ENCODE assay signal across 30 mouse cellular contexts in the genomic region with DNA sequence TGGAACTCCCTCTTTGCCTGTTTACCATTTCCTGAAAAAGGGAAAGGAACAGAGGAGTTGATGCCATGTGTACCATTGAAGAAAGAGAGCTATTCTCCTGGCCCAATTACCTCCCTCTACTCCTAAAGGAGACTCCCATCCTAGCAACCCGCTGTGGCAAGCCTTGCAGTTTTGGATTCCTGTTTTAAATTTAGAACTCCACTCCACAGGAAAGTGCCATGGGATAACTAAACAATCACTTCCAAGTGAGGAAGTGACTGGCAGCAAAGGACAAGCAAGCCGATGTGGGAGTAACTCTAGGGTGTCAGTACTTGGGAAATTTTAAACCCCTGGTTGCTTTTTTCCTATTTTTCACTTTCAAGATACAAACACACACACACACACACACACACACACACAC. TPM values are rescaled to one million over a fixed set of nuclear protein-coding genes. Genes with fewer than 3 reads are reported as not detected.
DNase-seq lines count a peak whose midpoint lies in the region; ATAC-seq and TF ChIP-seq lines count a peak whose summit lies in the region.
"Had no signal": no experiment of that assay in that cellular context is flagged by ENCODE, and none has a peak within 500 bp of the region (broad histone marks: within the 10 kb centered on the region; RNA-seq: fewer than 3 reads in every experiment).

No protein-coding gene starts in this region.

- TF ChIP-seq POLR2A in lung, adult 2 months (IDR thresholded peaks at IDR 0.05; ENCODE audit: borderline replicate concordance, extremely low read depth, low read depth, low read length) = no peak

- ATAC-seq in heart, embryonic 14.5 days (ENCODE audit: insufficient number of reproducible peaks, insufficient read depth, low FRiP score, low read depth) = no peak
- no peak for ATAC-seq in lung, embryonic 16.5 days (ENCODE audit: low read depth)
- ATAC-seq: forebrain, postnatal 0 days; intestine, embryonic 16.5 days had no signal

- peaks cover 20 to 32% of the 10 kb centered on the region in 2 experiments for H3K4me1 ChIP-seq in heart, embryonic 14.5 days (ENCODE audit: control insufficient read depth in 2 of 2, insufficient read depth in 2 of 2, low read length in 2 of 2)
- peaks cover 8% of the 10 kb centered on the region; the same call in 1 of the 2 replicates for H3K4me1 ChIP-seq in lung, embryonic 16.5 days (replicated peaks; ENCODE audit: control insufficient read depth, insufficient read depth, low read length)
- peaks cover 12% of the 10 kb centered on the region for H3K4me1 ChIP-seq in lung, adult 2 months (ENCODE audit: control insufficient read depth, insufficient read depth, low read length)

- WGBS in heart, embryonic 14.5 days = 11% methylated on average over 2 of the region's 2 CpGs
- 30% methylated on average over 2 of the region's 2 CpGs for WGBS in lung, embryonic 16.5 days
- 23% methylated on average over 2 of the region's 2 CpGs for WGBS in lung, adult 2 months

- H3K27ac ChIP-seq in heart, embryonic 14.5 days (replicated peaks in 1 of 2; ENCODE audit: control insufficient read depth in 1 of 2, insufficient read depth in 1 of 2, low read depth in 2 of 2, low read length in 2 of 2) = peak overlapping the region; percentile 65 to 82
- peak overlapping the region; percentile 65 for H3K27ac ChIP-seq in lung, embryonic 16.5 days (ENCODE audit: low read length)
- H3K27ac ChIP-seq: embryonic facial prominence, embryonic 10.5 days; embryonic facial prominence, embryonic 15.5 days; forebrain, embryonic 12.5 days; hindbrain, embryonic 13.5 days; kidney, postnatal 0 days; limb, embryonic 13.5 days; midbrain, embryonic 12.5 days; neural tube, embryonic 13.5 days; stomach, postnatal 0 days had no signal

- no peaks in the 10 kb centered on the region for H3K27me3 ChIP-seq in heart, embryonic 14.5 days (ENCODE audit: control insufficient read depth, insufficient read depth, low read length)
- no peaks in the 10 kb centered on the region for H3K27me3 ChIP-seq in lung, embryonic 16.5 days (ENCODE audit: control insufficient read depth, insufficient read depth, low read depth, low read length)
- H3K27me3 ChIP-seq: embryonic facial prominence, embryonic 15.5 days; limb, embryonic 13.5 days had no signal

- no peak overlapping the region for H3K4me3 ChIP-seq in heart, embryonic 14.5 days (ENCODE audit: control insufficient read depth in 1 of 2, insufficient read depth in 1 of 2, low read depth in 1 of 2, low read length in 2 of 2)
- H3K4me3 ChIP-seq in lung, embryonic 16.5 days (ENCODE audit: low read length) = no peak overlapping the region
- no peak overlapping the region for H3K4me3 ChIP-seq in lung, adult 2 months (replicated peaks; ENCODE audit: extremely low read depth, low read depth, low read length)
- H3K4me3 ChIP-seq: embryonic facial prominence, embryonic 10.5 days; embryonic facial prominence, embryonic 15.5 days; forebrain, embryonic 12.5 days; hindbrain, embryonic 13.5 days; limb, embryonic 13.5 days; midbrain, embryonic 12.5 days; myocyte; neural tube, embryonic 13.5 days had no signal

- H3K9me3 ChIP-seq in heart, embryonic 14.5 days (ENCODE audit: control insufficient read depth, low read length) = no peaks in the 10 kb centered on the region
- H3K9me3 ChIP-seq in lung, embryonic 16.5 days (ENCODE audit: control insufficient read depth, low read length) = no peaks in the 10 kb centered on the region
- H3K9me3 ChIP-seq: embryonic facial prominence, embryonic 10.5 days; embryonic facial prominence, embryonic 15.5 days; forebrain, embryonic 12.5 days; G1E; hindbrain, embryonic 13.5 days; limb, embryonic 13.5 days; midbrain, embryonic 12.5 days; neural tube, embryonic 13.5 days had no signal

- peak overlapping the region; percentile 31 for H3K4me2 ChIP-seq in heart, embryonic 14.5 days (ENCODE audit: low read length)
- no peak overlapping the region for H3K4me2 ChIP-seq in lung, embryonic 16.5 days (ENCODE audit: low read depth, low read length)
- H3K4me2 ChIP-seq: embryonic facial prominence, embryonic 15.5 days; forebrain, embryonic 12.5 days; hindbrain, embryonic 13.5 days; limb, embryonic 13.5 days; liver, embryonic 11.5 days; midbrain, embryonic 12.5 days; neural tube, embryonic 13.5 days had no signal

- 0 out of 2 replicates have a peak overlapping the region, but pooled peaks have one; percentile 8 for H3K9ac ChIP-seq in heart, embryonic 14.5 days (ENCODE audit: low read length)
- H3K9ac ChIP-seq in lung, embryonic 16.5 days (ENCODE audit: low read length) = no peak overlapping the region
- H3K9ac ChIP-seq: embryonic facial prominence, embryonic 15.5 days; forebrain, embryonic 12.5 days; forebrain, postnatal 0 days; hindbrain, embryonic 13.5 days; limb, embryonic 13.5 days; midbrain, embryonic 12.5 days; neural tube, embryonic 13.5 days had no signal

- intact Hi-C loops in heart, postnatal 36 days (cut with DNase I) = loop anchor here (10.0 kb wide), 1 partner anchor 868 kb away; the partner anchor contains the start of gene Prkacb

- peaks cover 34% of the 10 kb centered on the region for H3K36me3 ChIP-seq in heart, embryonic 14.5 days (ENCODE audit: control insufficient read depth, insufficient read depth, low read length)
- peaks cover 14% of the 10 kb centered on the region for H3K36me3 ChIP-seq in lung, embryonic 16.5 days (ENCODE audit: control insufficient read depth, insufficient read depth, low read length)

- DNase-seq in heart, adult 11 months = peak; percentile 91
- DNase-seq in heart, adult 9 months (ENCODE audit: low spot score in 2 of 2) = no peak
- no peak for DNase-seq in heart, postnatal 36 days
- DNase-seq in lung, adult 2 months = no peak
- peak; percentile 22 for DNase-seq in brain, adult 2 months (ENCODE audit: low read depth, low spot score)
- DNase-seq: adrenal gland, adult 8-10 months; cerebellum, adult 8-10 months; cerebellum, postnatal 25 days; forebrain, postnatal 0 days; gastrocnemius, postnatal 14 days; kidney, adult 8-10 months; kidney, postnatal 4 days; right cerebral cortex, postnatal 4 days; thymus, adult 18-20 months; thymus, postnatal 25 days had no signal

- no peak for TF ChIP-seq CTCF in lung, adult 2 months (IDR thresholded peaks at IDR 0.05; ENCODE audit: insufficient read depth, low read length)

RNA-seq across cellular contexts. Expression of gene 2410004B18Rik, which starts 8.8 kb away (rescaled TPM):
- polyA plus RNA-seq in heart, embryonic 14.5 days (2014; fragmentation: Nextera tagmentation; extraction: Ambion mirVana) = 36.9 and 43.1 TPM in 2 replicates
- 10 to 100 TPM; 16.0 to 16.6 TPM for total RNA-seq in heart, postnatal 36 days (2021)
- 44.9 and 46.9 TPM in 2 replicates for polyA plus RNA-seq in lung, embryonic 16.5 days (2015; fragmentation: Nextera tagmentation; extraction: Ambion mirVana)
- 13.6 and 16.8 TPM in 2 replicates for polyA plus RNA-seq in lung, adult 2 months (2012; rRNA removed)

RNA-seq across cellular contexts. Expression of gene Bcl10, which starts 24.1 kb away (rescaled TPM):
- polyA plus RNA-seq in heart, embryonic 14.5 days (2014; fragmentation: Nextera tagmentation; extraction: Ambion mirVana) = 40.2 and 44.0 TPM in 2 replicates
- 10 to 100 TPM; 18.2 to 19.6 TPM for total RNA-seq in heart, postnatal 36 days (2021)
- polyA plus RNA-seq in lung, embryonic 16.5 days (2015; fragmentation: Nextera tagmentation; extraction: Ambion mirVana) = 51.3 and 52.0 TPM in 2 replicates
- 8.4 and 13.5 TPM in 2 replicates for polyA plus RNA-seq in lung, adult 2 months (2012; rRNA removed)

RNA-seq across cellular contexts. Expression of gene Syde2, which starts 41.0 kb away (rescaled TPM):
- polyA plus RNA-seq in heart, embryonic 14.5 days (2014; fragmentation: Nextera tagmentation; extraction: Ambion mirVana) = 12.7 and 12.8 TPM in 2 replicates
- 10 to 100 TPM; 13.8 to 18.6 TPM for total RNA-seq in heart, postnatal 36 days (2021)
- polyA plus RNA-seq in lung, embryonic 16.5 days (2015; fragmentation: Nextera tagmentation; extraction: Ambion mirVana) = 2.4 and 2.5 TPM in 2 replicates
- 6.6 and 9.0 TPM in 2 replicates for polyA plus RNA-seq in lung, adult 2 months (2012; rRNA removed)

Comparison
In these comparisons a context has a peak if more than half of its experiments do, and no peak if none do; other contexts are left out.
1. DNase-seq: peak in heart, adult 11 months (single experiment) and brain, adult 2 months (single experiment); none in heart, adult 9 months (0 of 2), heart, postnatal 36 days (0 of 2) and lung, adult 2 months (single experiment).